Mouse (Mus musculus): Measurements from ENCODE around the gene Mdm4.

GRCm38 (mm10) chr1:133047575-133047974, 17.2 kb upstream of the Mdm4 start:
- TF ChIP-seq CTCF (IDR thresholded peaks at IDR 0.05; ENCODE audit: control insufficient read depth, insufficient read depth, insufficient read length) (no peak), USF1 (IDR thresholded peaks at IDR 0.05; ENCODE audit: low read depth) (no peak), MYOG (IDR thresholded peaks at IDR 0.05; ENCODE audit: control insufficient read depth, extremely low read depth, insufficient read length) (no peak), MAX (IDR thresholded peaks at IDR 0.05) (no peak), CEBPB (IDR thresholded peaks at IDR 0.05; ENCODE audit: low read depth) (no peak)

All from C2C12 (cell line).